Mouse (Mus musculus) liver, embryonic 14.5 days (tissue): ENCODE measurements at regions not wholly inside any gene's neighbourhood (a gene's known extent, or its start where the extent isn't known, plus 50 kb on each side); places are given as distances from the start of the nearest gene placed in this dataset.
"Not testable (repeated sequence)": the region's sequence is repeated elsewhere in the genome, so short reads cannot be mapped to it uniquely, and the experiment has no call there.

Source experiments
- CTCF ChIP-seq: IDR thresholded peaks from 2 replicates; pipeline ENCODE4 v1.5.1; 2016; ENCODE audit warnings: antibody characterized with exemption, low read depth, control low read depth
- EP300 ChIP-seq: IDR thresholded peaks from 2 replicates; pipeline ENCODE4 v1.6.1; 2016; ENCODE audit warnings: antibody characterized with exemption, low read depth

DNA sequence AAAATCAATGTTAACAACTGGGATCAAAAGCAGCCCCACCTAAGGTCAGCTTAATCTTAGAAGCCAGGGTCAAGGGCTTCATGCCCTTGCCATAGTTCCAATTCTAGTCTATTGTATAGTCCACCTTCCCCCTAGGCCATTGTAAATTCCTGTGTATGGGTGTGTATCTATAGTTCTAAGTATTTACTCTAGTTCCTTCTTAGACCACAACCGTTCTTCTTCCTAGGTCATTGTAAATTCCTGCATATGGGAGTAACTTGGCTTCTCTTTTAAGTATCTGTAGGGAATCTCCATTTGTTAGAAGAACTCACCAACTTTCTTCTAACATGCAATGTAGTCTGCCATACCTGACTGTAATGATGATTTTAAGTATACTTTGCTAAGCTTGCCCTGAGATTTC is 461.1 kb downstream of the Car8 start:
- not testable (repeated sequence) for TF ChIP-seq CTCF, EP300
